Mouse (Mus musculus) thymus, postnatal 0 days (tissue): ENCODE data around the gene Fat4. TPM values are rescaled to one million over a fixed set of nuclear protein-coding genes. Genes with fewer than 3 reads are reported as not detected.

Experiments
- DNase-seq: peaks from one replicate; pipeline ENCODE4 v3.0.0-alpha.2; 2015; ENCODE audit warnings: low spot score
- polyA plus RNA-seq: library from polyadenylated mRNA; unstranded; fragments of >200 nt; fragmentation: Nextera tagmentation; extraction: Ambion mirVana; gene quantifications from 2 replicates; pipeline ENCODE4 v1.2.1, GENCODE M21; 2015

The Fat4 gene
- polyA plus RNA-seq, 1 experiment from 2014 or later = 0.65 TPM

DNA sequence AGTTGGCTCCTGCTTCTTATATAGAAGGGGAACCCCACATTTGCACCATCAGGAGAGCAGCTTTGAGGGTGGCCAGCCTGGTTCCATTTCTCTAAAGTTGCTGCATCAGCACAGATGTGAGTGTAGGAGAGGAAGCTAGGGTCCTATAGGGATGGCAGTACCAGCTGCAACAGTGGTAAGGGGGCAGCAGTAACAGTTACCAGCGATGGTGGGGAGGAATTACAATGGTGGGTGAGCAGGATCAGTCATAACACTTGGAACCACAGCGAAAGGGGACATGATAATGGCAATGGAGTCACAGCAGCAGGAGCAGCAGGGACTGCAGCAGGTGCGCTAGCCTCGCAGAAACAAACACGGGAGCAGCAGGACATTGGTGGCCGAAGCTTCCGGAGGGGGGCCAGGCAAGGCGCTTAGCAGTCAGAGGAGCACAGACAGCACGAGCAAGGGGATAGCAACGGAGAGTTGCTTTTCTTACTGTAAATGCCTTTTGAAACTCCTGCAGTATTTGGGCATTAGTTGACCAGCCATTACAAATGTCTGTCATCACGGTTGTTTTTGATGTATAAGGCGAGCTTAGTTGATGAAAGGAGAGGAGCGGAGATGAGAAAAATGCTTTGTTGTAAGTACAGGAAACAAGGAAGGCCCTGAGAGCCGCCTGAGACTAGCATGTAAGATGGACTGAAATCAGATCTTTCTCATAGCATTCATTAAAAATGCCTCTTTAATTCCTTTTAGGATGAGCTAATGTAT is 21.1 kb downstream of the Fat4 start:
- no peak for DNase-seq

DNA sequence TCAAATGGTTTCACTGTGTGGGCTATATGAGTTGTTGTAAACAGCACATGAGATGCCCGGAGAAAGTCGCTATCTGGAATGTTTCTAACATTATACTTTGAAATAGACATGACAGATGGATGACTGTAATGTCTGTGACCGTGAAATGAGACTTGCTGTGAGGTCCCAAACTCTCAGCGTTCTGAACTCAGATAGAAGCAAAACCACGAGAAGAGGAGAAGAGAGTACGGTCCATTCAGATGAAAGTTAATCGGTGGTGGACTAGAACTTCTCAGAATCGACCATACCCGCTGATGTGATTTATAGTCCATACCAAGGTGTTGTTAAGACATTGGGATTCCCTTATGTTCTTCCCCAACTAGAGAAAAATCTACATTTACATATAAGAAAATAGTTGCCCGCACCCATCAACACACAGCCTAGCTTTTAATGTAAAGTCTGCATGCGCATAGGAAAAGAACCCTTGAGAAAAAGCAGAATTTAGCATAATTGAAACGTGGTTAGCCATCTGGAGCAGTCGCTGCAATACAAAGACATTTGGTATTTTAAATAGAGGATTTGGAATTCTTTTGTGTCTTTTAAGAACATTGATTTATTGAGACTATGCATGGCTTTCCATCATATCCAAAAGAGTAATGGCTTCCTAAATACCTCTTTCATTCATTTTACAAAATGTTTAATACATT is 21.8 kb downstream of the Fat4 start:
- no peak for DNase-seq

DNA sequence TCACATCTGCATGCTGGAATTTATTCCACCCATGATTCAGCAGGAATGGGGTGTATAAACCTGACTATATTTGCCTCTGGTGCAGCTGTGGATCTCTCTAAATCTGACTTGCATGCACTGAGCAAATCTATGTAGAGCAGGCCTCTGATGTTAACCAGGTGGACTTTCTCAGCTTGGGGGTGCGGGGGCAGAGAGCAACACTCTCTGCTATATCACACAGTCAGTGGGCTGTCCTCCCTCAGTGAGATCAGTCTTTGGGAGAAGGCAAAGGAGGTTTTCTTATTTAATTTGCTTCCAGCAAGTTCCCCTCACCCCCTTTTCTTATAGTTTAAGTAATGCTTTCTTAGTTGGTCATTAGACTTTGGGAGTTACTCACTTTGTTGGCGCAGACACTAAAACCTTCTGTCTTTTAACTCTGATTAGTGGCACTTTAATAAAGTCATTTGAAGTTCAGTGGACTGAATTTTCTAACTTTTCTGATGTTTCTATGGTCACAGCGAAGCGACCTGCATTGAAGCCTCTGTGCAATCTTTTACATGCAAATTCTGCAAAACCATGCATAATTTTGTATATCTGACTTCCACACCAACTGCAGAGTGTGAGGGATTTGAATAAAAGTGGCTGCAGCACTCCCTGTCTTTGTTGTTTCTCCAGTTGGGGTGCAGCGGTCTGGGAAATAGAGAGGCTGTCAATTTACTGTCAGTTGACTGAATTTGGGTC is 26.2 kb downstream of the Fat4 start:
- no peak for DNase-seq

DNA sequence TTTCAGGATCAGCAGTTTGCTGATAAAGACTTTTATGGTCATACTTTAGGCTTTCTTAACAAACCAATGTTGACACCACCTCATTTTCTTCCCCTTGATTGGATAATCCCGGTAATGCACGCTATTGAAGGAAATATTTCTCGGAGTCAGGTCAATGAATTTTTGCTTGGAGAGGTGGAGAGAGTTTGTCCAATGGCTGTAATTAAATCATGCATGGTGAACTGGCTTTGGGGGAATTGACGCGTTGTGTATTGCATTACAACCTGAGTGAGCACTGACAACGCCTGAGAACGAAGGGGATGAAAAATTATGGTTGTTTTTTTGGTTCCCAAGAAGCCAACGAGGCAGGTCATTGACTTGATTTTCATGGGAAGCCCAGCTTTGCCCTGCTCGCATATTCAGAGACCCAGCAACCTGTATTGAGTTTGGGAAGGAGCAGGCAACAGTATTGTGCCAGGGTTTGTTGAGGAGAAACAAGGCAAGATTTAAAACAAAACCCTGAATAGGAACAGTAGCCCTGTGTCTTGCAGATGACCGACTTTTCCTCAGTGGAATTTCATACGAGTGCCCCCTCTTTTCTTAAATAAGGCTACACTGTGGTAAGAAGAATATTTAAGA is 26.9 kb downstream of the Fat4 start:
- DNase-seq = no peak

DNA sequence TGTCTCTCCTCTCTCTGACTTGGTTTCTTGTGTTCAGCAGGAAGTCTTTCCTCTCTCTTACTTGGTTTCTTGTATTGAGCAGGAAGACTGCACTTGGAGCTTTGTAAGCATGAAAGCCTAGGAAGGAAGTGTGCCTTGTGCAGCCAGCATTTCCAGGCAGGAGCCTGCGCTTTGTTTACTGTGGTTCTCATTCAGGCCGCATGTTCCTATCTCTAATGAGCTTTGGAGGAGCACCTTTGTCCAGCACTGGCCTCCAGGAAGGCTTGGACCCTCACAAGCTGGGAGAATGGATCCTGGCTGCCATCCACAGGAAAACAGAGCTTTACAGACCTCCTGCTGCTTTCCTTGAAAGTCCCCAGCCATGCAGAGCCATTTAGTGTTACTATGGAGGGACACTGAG is 32.2 kb downstream of the Fat4 start:
- DNase-seq = no peak

DNA sequence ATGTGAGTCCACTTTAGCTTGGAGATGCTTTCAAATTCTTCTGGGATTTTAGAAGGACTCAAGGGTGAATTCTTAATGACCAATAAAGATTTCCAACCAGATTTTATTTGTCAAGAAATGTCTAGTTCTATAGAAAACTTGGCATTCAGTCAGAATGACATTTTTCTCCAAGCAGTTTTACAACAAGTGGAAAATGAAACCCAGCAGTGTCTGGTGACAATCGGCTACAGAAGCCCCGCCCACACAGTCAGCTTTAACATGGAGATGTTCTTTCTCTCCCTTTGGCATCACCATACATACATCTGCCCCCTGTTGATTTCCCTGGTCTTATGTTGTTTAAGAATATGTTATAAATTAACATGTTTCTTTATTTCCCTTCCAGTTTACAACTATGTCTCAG is 34.3 kb downstream of the Fat4 start:
- no peak for DNase-seq

DNA sequence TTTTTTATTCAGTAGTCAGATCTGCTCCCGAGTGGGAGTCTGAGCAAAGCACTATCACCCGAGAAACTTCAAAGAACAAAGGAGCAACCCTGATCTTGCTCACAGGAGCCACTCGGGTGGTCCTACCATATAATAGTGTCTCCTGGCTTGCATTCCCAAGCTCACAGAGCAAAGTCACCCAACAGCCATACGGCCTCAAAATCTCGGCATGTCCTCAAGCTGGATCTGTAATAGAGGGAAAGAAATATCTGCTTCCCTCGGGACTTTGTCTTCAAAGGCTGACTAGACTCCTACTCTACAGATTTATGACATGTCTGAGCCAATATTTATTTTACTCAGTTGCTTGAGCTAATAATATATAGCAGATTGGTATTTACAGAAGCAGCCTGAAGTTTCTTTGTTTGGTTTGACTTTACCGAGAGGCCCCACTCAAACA is 36.5 kb downstream of the Fat4 start:
- DNase-seq = no peak

DNA sequence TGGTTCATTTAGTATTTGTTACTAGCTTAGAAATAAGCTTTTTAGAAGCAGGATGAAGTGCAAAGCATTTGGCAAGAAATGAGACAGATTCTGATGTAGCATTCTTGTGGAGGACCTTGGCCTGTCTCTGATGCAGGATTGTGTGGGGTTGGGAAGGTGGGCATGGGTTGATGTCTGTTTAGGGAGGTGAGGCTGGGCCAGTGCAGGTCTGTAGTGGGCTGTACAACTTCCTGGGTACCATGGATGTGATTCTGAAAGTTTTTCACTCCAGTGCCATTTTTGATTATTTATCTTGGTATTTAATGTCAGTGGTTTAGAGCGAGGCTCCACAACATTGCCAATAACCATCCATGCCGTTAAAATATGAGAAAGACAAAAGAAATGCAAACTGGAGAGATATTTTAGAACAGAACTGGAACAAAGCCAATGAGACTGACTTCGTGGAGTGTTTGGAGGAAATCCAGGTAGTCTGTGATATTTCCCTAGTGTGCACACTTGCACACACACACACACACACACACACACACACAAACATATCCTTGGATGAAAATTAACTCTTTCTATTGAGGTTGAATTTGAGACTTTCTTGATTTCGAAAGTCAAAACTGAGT is 41.4 kb downstream of the Fat4 start:
- DNase-seq = no peak

DNA sequence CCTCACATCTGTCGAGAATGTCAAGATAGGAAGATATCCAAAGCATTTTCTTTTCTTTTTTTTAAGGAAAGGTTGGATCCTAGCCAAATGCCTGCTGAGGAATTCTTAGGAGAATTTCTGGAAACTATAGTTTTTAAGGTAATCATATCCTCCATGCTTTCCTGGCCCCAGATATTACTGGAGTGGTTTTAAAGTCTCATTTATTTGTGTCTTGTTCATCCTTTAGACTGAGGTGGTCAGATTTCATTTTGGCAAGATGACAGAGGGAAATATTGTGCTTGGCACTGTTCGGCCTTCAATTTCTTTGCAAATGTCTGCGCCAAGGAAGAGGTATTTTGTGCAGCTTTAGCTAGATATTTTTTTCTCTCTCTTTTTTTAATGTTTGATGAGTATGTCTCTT is 42.0 kb downstream of the Fat4 start:
- DNase-seq = no peak

DNA sequence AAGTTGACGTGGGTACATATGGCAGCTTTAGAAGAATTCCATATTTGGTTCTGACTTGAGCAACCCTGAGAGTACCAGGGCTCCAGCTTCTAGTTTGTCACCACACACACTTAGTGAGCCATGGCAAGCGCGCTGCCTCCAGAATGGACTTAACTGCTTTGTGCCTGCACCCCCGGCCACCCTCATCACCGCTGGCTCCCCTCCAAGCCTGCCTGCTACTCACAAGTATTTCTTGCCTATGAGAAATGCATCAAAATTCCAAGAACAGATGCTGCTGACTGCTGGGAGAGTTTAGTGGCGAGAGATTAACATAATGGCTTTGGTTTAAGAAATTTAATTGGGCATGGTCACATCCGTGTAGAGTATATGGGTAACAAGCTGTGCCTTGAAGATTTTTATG is 48.0 kb downstream of the Fat4 start:
- no peak for DNase-seq

DNA sequence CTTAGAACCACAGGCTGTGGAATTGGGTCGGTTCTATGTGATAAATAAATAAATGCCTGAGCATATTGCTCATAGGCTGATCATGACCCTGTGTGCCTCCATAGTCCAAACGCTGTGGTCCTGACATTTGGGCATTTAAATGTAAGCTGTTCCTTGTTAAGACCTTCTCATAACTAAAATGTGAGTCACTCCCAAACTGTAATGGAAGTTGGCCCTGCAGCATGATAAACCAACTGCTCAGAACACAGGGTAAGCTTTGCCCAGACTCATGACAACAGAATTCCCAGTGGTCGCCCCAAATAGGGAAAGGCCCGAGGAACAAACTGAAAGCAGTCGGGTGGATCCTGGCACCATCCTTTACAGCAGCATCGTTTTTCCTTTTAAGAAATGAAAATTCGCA is 49.7 kb downstream of the Fat4 start:
- no peak for DNase-seq

DNA sequence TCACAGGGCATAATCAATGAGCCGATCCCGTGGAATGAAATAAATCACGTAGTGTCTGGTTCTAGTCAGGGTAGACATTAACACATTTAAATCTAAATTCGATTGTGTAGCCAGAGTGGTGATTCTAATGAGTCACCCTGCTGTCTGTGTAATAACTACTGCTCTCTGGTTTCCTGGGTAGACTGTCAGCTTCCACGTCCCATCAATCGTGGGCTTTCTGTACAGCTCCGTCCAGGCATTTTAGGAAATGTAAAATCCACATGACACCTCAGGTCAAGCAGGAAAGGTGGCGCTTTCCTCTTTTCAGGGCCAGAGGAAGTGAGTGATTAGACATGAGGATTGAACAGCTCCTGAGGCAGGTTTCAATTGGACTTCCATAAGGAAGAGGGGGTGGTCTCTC is 50.4 kb downstream of the Fat4 start:
- DNase-seq = no peak

DNA sequence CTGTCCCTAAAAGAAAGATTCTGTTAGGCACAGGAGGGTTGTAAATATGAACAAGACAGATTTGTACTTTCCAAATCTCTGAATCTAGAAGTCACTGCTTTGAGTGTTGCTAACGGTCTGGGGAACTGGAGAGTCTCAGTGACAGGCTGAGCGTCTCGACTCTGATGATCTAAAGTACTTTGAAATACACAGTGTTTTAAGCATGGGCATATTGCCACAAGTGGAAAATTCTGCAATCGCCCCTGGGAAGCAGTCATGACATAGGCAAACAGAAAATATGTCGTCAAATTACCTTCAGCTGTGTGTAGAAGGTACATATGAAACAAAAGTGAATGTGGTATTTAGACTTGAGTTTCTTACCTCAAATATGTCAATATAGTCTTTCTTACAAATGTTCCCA is 51.4 kb downstream of the Fat4 start:
- no peak for DNase-seq

DNA sequence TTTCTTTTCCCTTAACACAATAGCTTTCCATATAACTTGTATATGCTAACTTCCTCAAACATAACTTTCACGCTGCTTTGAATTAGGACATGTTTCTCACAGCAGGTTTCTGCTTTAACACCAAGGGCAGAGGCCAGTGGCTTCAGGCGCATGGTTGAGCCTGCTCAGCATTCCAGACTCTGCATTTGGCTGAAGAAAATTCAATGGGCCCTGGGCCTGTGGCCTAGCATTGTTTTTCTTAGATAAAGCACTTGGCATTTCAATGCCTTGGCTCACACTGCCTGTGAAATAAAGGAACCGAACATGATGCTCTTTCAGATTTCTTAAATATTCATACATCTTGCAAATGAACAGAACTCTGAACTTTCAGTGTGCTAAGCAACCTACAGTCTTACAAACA is 52.8 kb downstream of the Fat4 start:
- DNase-seq = no peak

DNA sequence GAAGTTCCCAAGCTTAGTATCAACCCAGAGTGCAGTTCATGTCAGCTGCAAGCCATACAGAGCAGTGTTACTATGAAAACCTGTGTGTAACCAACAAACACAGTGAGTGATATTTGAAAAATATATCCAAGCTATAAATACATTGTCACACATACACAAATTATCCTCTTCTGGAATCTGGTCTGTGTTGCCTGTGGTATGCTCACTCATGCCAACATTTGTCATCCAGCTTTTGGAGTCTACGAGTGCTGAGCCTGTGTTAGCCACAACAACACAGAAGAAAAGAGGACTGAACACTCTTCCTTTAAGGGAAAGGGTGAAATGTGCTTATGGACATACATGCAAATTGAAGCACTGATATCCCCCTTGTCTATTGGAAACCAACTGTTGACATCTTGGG is 53.6 kb downstream of the Fat4 start:
- no peak for DNase-seq

DNA sequence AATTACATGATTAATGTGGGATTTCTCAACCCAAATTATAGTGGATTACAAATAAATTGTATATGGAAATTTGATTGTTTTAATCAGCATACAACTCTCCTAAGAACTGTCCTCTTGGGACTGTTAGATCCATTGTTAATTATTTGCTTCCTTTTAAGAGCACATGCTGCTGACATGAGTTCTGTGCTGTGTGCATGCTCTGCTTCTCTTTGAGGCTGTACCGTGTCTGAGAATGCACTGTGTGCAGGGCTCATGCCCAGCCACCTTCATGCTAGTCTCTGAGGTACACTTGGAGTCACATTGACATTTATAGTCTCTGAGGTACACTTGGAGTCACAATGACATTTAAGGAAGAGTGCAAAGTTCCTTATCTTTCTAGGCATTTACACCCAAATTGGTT is 58.4 kb downstream of the Fat4 start:
- DNase-seq = no peak

DNA sequence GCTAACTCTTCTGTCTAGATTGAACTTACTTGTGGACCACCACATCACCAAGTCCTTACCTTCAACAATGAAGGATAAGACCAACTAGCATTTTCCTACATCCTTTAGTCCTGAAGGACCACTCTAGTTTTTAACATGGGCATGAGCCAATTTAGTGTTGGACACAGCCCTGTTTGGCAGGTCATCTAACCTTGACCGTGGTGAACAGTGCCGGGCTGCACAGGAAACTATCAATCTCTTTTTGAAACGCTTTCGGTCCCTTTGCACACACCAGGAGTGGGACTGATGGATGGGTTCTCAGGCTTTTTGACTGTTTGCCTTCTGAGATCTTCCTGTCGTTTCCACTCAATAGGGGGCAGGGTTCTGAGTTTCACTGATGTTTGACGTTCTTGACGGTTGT is 61.0 kb downstream of the Fat4 start:
- DNase-seq = no peak

DNA sequence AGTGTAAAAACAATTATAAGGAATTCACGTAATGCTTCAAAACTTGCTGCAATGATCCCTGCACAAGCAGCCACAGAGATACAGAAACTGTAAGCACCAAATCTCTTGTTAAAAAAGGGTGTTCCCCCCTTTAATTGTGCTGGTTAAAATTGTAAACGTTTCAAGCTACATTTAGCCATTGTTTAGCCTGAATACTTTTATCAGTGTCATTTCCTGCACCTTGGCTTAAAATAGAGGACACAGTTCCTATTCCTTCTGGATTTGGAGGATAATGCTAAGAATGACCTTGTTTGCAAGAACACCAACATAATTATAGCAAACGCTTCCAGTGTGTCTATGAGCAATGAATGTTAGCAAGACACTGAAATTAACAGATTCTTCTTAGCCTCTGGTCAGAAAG is 65.9 kb downstream of the Fat4 start:
- no peak for DNase-seq

DNA sequence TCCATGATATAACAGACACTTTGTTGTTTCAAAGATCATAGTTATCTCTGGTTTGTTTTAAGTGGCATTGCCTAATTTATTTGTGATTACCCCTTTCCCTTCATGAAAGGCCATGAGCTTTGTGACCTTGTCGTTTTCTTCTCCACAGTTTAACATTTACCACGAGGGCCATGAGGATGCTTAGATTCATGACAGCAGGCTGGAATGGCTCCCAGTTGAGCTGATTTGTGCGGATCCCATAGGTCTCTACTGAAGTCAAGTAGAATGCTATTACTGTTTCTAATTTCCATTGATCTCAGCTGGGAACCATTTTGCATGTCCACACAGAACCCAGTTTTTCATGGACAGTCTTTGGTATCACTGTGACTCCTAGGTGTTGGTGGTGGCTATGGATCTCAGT is 67.5 kb downstream of the Fat4 start:
- DNase-seq = no peak

DNA sequence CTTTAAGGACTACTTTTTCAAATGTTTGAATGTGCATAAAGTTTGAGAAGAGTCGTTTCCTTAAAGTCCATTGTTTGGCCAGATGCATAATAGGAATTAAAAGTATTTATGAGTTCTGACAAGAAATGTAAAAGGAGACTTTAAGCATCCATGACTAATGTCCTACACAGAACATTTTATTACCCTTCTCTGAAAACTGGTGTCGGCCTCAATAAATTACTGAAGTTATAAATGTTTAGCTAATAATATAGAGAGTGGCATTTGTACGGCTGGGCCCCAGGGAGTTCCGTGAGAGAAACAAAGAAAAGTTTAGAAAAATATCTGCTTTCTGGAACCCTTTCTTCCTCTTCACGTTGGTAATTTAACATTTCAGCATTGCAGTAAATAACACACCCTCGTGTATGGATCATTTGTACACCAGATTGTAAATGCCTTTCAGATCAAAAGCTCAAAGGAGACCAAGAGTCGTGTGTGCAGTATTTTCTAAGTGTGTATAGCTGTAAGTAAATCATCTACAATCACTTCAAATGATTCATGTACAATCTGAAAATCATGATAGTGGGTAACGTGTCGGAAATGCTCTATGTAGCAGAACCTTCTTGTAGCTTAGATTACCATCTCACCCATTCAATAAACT is 69.4 kb downstream of the Fat4 start:
- no peak for DNase-seq

DNA sequence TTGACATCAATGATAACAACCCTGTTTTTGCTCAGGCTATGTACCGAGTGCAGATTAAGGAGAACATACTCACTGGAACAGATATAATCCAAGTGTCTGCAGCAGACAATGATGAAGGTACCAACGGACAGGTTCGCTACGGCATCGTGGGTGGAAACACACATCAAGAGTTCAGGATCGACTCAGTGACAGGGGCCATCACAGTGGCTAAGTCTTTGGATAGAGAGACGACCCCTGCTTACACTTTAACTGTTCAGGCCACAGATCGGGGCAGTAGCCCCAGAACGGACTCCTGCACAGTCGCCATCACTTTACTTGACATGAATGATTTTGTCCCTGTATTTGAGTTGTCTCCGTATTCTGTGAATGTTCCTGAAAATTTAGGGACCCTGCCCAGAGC is 70.4 kb downstream of the Fat4 start:
- DNase-seq = no peak
